Mouse (Mus musculus): ENCODE data around the gene Madcam1. TPM values are rescaled to one million over a fixed set of nuclear protein-coding genes. Genes with fewer than 3 reads are reported as not detected.

The Madcam1 gene
- polyA plus RNA-seq, 1 experiment from 2014 or later: 2.3 TPM

GRCm38 (mm10) chr10:79716254-79716987 is 52.1 kb downstream of the Madcam1 start, which contains the start of gene Hcn2:
TSS of gene Hcn2 (plus strand) at chr10:79716634.
- no peak within 1 kb of the TSS for H3K27ac ChIP-seq (ENCODE audit: low read length)
- H3K9me3 ChIP-seq (ENCODE audit: low read length): no peaks in the 10 kb centered on the region
- 1% methylated on average over 67 of the region's 91 CpGs for WGBS
- ATAC-seq (ENCODE audit: low FRiP score, low TSS enrichment): peak; percentile 47
- peaks cover 49% of the 10 kb centered on the region for H3K27me3 ChIP-seq (ENCODE audit: insufficient read depth, low read length)
- H3K4me1 ChIP-seq (ENCODE audit: insufficient read depth, low read length): peaks cover 13% of the 10 kb centered on the region
- peak within 1 kb of the TSS; percentile 99 for H3K4me2 ChIP-seq (replicated peaks; ENCODE audit: low read depth, low read length)
- H3K9ac ChIP-seq (replicated peaks; ENCODE audit: low read length): peak within 1 kb of the TSS; percentile 38
- peaks cover 8% of the 10 kb centered on the region for H3K36me3 ChIP-seq (ENCODE audit: insufficient read depth, low read length)
- peak within 1 kb of the TSS; percentile 62 for H3K4me3 ChIP-seq (ENCODE audit: low read length)

DNA sequence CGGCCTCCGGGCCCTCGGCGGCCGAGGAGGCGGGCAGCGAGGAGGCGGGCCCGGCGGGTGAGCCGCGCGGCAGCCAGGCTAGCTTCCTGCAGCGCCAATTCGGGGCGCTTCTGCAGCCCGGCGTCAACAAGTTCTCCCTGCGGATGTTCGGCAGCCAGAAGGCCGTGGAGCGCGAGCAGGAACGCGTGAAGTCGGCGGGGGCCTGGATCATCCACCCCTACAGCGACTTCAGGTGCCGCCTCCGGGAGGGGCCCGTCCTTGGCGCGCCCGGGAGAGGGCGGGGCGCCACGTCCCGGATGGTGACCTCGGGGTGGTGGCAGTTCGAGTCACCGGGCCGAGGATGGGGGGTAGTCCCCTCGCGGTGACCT is 52.6 kb downstream of the Madcam1 start:
- peak overlapping the region; percentile 38 for H3K9ac ChIP-seq (replicated peaks; ENCODE audit: low read length)

DNA sequence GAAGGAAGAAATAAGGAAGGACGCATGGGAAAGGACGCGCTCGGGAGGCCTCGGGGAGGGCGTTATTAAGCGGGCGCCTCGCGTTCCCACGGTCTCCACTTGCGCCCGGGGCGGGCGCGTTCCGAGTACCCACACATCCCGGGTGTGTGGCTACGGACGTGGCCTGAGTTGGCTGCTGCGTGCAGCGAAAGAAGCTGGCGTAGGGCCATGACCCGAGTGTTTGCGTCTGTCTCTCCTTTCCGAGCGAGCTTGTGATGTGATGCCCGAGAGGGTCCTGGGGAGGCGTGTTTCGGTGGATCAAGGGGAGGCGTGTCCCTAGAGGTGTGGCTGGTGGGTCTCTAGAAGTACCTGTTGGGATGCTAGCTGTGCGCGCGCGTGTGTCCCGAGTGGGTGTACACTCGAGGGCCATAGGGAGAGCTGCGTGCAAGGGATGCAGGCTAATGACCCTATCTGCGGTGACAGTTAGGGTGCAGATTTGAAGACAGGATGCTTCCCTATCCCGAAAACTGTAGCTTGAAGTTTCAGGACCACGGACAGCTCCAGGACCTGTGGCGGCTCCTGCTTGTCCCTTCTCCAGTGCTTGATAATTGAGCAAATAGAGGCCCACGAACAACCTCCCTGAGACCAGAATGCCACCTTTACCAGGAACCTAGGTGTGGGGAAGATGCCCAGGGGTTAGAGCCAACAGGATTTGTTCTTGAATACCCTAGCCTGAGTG is 53.4 kb downstream of the Madcam1 start:
- WGBS: 3% methylated on average over 43 of the region's 43 CpGs
- no peak; the same call in 1 of the 2 replicates for ATAC-seq (ENCODE audit: low FRiP score, low TSS enrichment)

More for the DNA sequence above, 52.6 kb downstream of the Madcam1 start:
- peaks cover 2% of the 10 kb centered on the region for H3K36me3 ChIP-seq (ENCODE audit: insufficient read depth, low read length)
- H3K4me1 ChIP-seq (ENCODE audit: insufficient read depth, low read length): peaks cover 13% of the 10 kb centered on the region
- peaks cover 49% of the 10 kb centered on the region for H3K27me3 ChIP-seq (ENCODE audit: insufficient read depth, low read length)
- ATAC-seq (ENCODE audit: low FRiP score, low TSS enrichment): peak; percentile 1; the same call in 1 of the 2 replicates
- no peak overlapping the region for H3K27ac ChIP-seq (ENCODE audit: low read length)
- peak overlapping the region; percentile 62 for H3K4me3 ChIP-seq (ENCODE audit: low read length)
- no peaks in the 10 kb centered on the region for H3K9me3 ChIP-seq (ENCODE audit: low read length)
- H3K4me2 ChIP-seq (replicated peaks; ENCODE audit: low read depth, low read length): peak overlapping the region; percentile 99
- WGBS: under 1% methylated on average over 44 of the region's 44 CpGs

More for the DNA sequence above, 53.4 kb downstream of the Madcam1 start:
- Histone ChIP-seq H3K4me1 (ENCODE audit: insufficient read depth, low read length) (peaks cover 13% of the 10 kb centered on the region), H3K4me3 (ENCODE audit: low read length) (peak overlapping the region; percentile 62), H3K4me2 (replicated peaks; ENCODE audit: low read depth, low read length) (peak overlapping the region; percentile 99), H3K27me3 (ENCODE audit: insufficient read depth, low read length) (peaks cover 49% of the 10 kb centered on the region), H3K27ac (ENCODE audit: low read length) (no peak overlapping the region), H3K9me3 (ENCODE audit: low read length) (no peaks in the 10 kb centered on the region), H3K9ac (replicated peaks; ENCODE audit: low read length) (no peak overlapping the region), H3K36me3 (ENCODE audit: insufficient read depth, low read length) (no peaks in the 10 kb centered on the region)

Other genes starting within 250 kb of the Madcam1 start
- gene Vmn2r83, start 195.8 kb upstream of the Madcam1 start, polyA plus RNA-seq (2015; fragmentation: Nextera tagmentation; extraction: Ambion mirVana): not detected in 2 replicates
- 53.6 and 58.1 TPM in 2 replicates for gene Plpp2, start 130.8 kb upstream of the Madcam1 start, polyA plus RNA-seq (2015; fragmentation: Nextera tagmentation; extraction: Ambion mirVana)
- 56.2 and 60.1 TPM in 2 replicates for gene Mier2, start 109.4 kb upstream of the Madcam1 start, polyA plus RNA-seq (2015; fragmentation: Nextera tagmentation; extraction: Ambion mirVana)
- gene Theg, start 77.2 kb upstream of the Madcam1 start, polyA plus RNA-seq (2015; fragmentation: Nextera tagmentation; extraction: Ambion mirVana): not detected in 2 replicates
- gene C2cd4c, start 50.5 kb upstream of the Madcam1 start, polyA plus RNA-seq (2015; fragmentation: Nextera tagmentation; extraction: Ambion mirVana): 0.04 TPM in 2 replicates
- gene Shc2, start 26.6 kb upstream of the Madcam1 start, polyA plus RNA-seq (2015; fragmentation: Nextera tagmentation; extraction: Ambion mirVana): 5.3 and 9.0 TPM in 2 replicates
- not detected in 2 replicates for gene Odf3l2, start 18.8 kb upstream of the Madcam1 start, polyA plus RNA-seq (2015; fragmentation: Nextera tagmentation; extraction: Ambion mirVana)
- gene Tpgs1, start 4.8 kb downstream of the Madcam1 start, polyA plus RNA-seq (2015; fragmentation: Nextera tagmentation; extraction: Ambion mirVana): 84.2 and 87.0 TPM in 2 replicates
- gene Cdc34, start 17.6 kb downstream of the Madcam1 start, polyA plus RNA-seq (2015; fragmentation: Nextera tagmentation; extraction: Ambion mirVana): 81.2 and 92.3 TPM in 2 replicates
- gene Gzmm, start 24.5 kb downstream of the Madcam1 start, polyA plus RNA-seq (2015; fragmentation: Nextera tagmentation; extraction: Ambion mirVana): 0.75 and 0.81 TPM in 2 replicates
- 954 and 1,048 TPM in 2 replicates for gene Bsg, start 39.9 kb downstream of the Madcam1 start, polyA plus RNA-seq (2015; fragmentation: Nextera tagmentation; extraction: Ambion mirVana)
- gene Hcn2, start 52.1 kb downstream of the Madcam1 start, polyA plus RNA-seq (2015; fragmentation: Nextera tagmentation; extraction: Ambion mirVana): 0.05 and 0.12 TPM in 2 replicates
- gene Polrmt, start 82.0 kb downstream of the Madcam1 start, polyA plus RNA-seq (2015; fragmentation: Nextera tagmentation; extraction: Ambion mirVana): 60.9 and 63.8 TPM in 2 replicates
- 0.14 and 0.39 TPM in 2 replicates for gene Fgf22, start 90.5 kb downstream of the Madcam1 start, polyA plus RNA-seq (2015; fragmentation: Nextera tagmentation; extraction: Ambion mirVana)
- 66.4 and 77.0 TPM in 2 replicates for gene Rnf126, start 102.4 kb downstream of the Madcam1 start, polyA plus RNA-seq (2015; fragmentation: Nextera tagmentation; extraction: Ambion mirVana)
- gene Fstl3, start 112.7 kb downstream of the Madcam1 start, polyA plus RNA-seq (2015; fragmentation: Nextera tagmentation; extraction: Ambion mirVana): 23.9 and 26.4 TPM in 2 replicates
- gene Prss57, start 126.4 kb downstream of the Madcam1 start, polyA plus RNA-seq (2015; fragmentation: Nextera tagmentation; extraction: Ambion mirVana): not detected in 2 replicates
- gene Palm, start 129.0 kb downstream of the Madcam1 start, polyA plus RNA-seq (2015; fragmentation: Nextera tagmentation; extraction: Ambion mirVana): 190 and 194 TPM in 2 replicates
- gene Misp, start 156.4 kb downstream of the Madcam1 start, polyA plus RNA-seq (2015; fragmentation: Nextera tagmentation; extraction: Ambion mirVana): 18.2 and 18.5 TPM in 2 replicates
- 431 and 491 TPM in 2 replicates for gene Ptbp1, start 189.9 kb downstream of the Madcam1 start, polyA plus RNA-seq (2015; fragmentation: Nextera tagmentation; extraction: Ambion mirVana)
- gene Prtn3, start 209.9 kb downstream of the Madcam1 start, polyA plus RNA-seq (2015; fragmentation: Nextera tagmentation; extraction: Ambion mirVana): 7.9 and 8.2 TPM in 2 replicates
- 72.7 and 78.6 TPM in 2 replicates for gene Plppr3, start 210.1 kb downstream of the Madcam1 start, polyA plus RNA-seq (2015; fragmentation: Nextera tagmentation; extraction: Ambion mirVana)
- gene Elane, start 221.7 kb downstream of the Madcam1 start, polyA plus RNA-seq (2015; fragmentation: Nextera tagmentation; extraction: Ambion mirVana): 0.60 and 0.76 TPM in 2 replicates
- gene Cfd, start 226.3 kb downstream of the Madcam1 start, polyA plus RNA-seq (2015; fragmentation: Nextera tagmentation; extraction: Ambion mirVana): not detected in 2 replicates
- 71.0 and 72.4 TPM in 2 replicates for gene Med16, start 244.4 kb downstream of the Madcam1 start, polyA plus RNA-seq (2015; fragmentation: Nextera tagmentation; extraction: Ambion mirVana)
- 9.2 TPM in 1 of 2 replicates, not detected in the other for gene Gm26602, start 246.3 kb downstream of the Madcam1 start, polyA plus RNA-seq (2015; fragmentation: Nextera tagmentation; extraction: Ambion mirVana)

All from kidney, embryonic 16.5 days (tissue).